Mouse (Mus musculus) stomach, postnatal 0 days (tissue): ENCODE measurements around the gene Cirbp. TPM values are rescaled to one million over a fixed set of nuclear protein-coding genes. Genes with fewer than 3 reads are reported as not detected.

Experiments used
- ATAC-seq: fragments of 200-750 bp; cut with Nextera tagmentation; 2 replicates; pipeline ENCODE4 v1.8.0; 2017; ENCODE audit not compliant: low FRiP score, low TSS enrichment
- DNase-seq: peaks from one replicate; pipeline ENCODE4 v3.0.0-alpha.2; 2016; ENCODE audit warnings: low spot score
- H3K27ac ChIP-seq: fragments of 300-500 bp; sonication (generic); replicated peaks from 2 replicates; pipeline ENCODE4 v1.5.1; 2014; ENCODE audit warnings: mild to moderate bottlenecking, control low read depth
- H3K27me3 ChIP-seq: fragments of 300-500 bp; sonication (generic); 2 replicates; pipeline ENCODE4 v1.6.1; 2014; ENCODE audit warnings: low read length; ENCODE audit not compliant: control insufficient read depth, insufficient read depth
- H3K36me3 ChIP-seq: fragments of 300-500 bp; sonication (generic); 2 replicates; pipeline ENCODE4 v1.6.1; 2014; ENCODE audit warnings: low read length, mixed read lengths; ENCODE audit not compliant: control insufficient read depth, insufficient read depth
- H3K4me1 ChIP-seq: fragments of 300-500 bp; sonication (generic); replicated peaks from 2 replicates; pipeline ENCODE4 v1.6.1; 2014; ENCODE audit warnings: antibody characterized with exemption; ENCODE audit not compliant: control insufficient read depth, insufficient read depth
- H3K4me2 ChIP-seq: fragments of 300-500 bp; sonication (generic); replicated peaks from 2 replicates; pipeline ENCODE4 v1.6.1; 2014; ENCODE audit warnings: low read depth, mild to moderate bottlenecking, control low read depth, moderate library complexity
- H3K4me3 ChIP-seq: fragments of 300-500 bp; sonication (generic); 2 replicates; pipeline ENCODE4 v1.5.1; 2014; ENCODE audit warnings: low read depth, low read length, control low read depth
- H3K9ac ChIP-seq: fragments of 300-500 bp; sonication (generic); 2 replicates; pipeline ENCODE4 v1.6.1; 2014; ENCODE audit warnings: mild to moderate bottlenecking, low read length, control low read depth, mixed read lengths
- H3K9me3 ChIP-seq: fragments of 300-500 bp; sonication (generic); 2 replicates; pipeline ENCODE4 v1.6.1; 2016; ENCODE audit warnings: low read length; ENCODE audit not compliant: control insufficient read depth
- CTCF ChIP-seq: IDR thresholded peaks from 2 replicates; pipeline ENCODE4 v1.5.1; 2016; ENCODE audit warnings: antibody characterized with exemption, low read depth, mild to moderate bottlenecking, moderate library complexity
- EP300 ChIP-seq: optimal IDR thresholded peaks from 2 replicates; pipeline ENCODE3; 2016; ENCODE audit warnings: antibody characterized with exemption
- WGBS: fragments of 180-500 bp; shearing (Covaris S2); extraction: QIAGEN DNeasy Blood & Tissue Kit; methylation state at CpG from one replicate; pipeline ENCODE4 v1.1.7; 2014; 5-methylcytosine and 5-hydroxymethylcytosine counted together
- polyA plus RNA-seq: library from polyadenylated mRNA; unstranded; fragments of >200 nt; fragmentation: Nextera tagmentation; extraction: Ambion mirVana; gene quantifications from 2 replicates; pipeline ENCODE4 v1.2.1, GENCODE M21; 2015

Gene Cirbp
- polyA plus RNA-seq, 1 experiment from 2014 or later: 237 TPM

DNA sequence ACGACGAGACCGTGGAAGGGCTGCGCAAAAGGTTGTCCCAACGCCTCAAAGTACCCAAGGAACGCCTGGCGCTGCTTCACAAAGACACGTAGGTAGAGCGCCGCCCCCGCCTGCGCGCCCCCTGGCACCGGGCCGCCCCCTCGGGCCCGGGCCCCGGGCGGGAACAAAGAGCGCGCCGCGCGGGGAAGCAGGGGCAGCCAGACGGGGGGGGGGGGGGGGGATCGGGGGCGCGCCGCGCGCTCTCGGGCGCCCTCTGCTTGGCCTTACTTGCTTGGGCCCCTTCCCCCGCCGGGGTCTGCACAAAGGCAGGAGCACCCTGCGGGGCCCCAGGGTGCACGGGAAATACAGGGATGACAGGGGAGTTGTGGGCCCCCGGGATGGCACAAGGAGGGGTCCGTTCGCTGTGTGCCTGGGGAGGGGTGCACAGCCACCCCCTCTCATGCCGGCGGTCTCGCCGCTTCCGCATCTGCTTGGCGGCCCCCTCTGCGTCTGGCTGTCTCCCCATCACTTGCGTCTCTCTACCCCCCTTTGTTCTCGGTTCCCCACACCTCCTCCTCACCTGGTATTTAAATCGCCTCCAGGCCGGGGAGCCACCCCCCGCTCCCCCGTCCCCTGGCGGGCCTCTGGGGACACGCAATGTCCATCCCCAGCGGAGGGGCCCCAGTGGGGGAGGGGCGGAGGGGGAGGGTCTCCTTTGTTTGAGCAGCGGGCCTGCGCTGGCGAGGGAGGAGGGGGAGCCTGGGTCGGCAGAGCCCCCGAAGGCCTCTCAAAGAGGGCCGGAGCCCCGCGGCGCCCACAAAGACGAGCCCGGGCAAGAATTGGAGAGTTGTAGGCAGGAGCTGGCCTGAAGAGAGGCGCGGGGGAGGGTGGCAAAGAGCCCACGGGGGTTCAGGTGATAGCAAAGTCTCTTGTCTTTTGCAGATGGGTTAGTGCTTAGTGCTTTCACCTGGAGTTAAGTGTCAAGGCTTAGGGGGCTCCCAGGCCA is 15.3 kb upstream of the Cirbp start:
- Histone ChIP-seq H3K36me3 (peaks cover 22% of the 10 kb centered on the region), H3K4me1 (peaks cover 24% of the 10 kb centered on the region), H3K9me3 (no peaks in the 10 kb centered on the region), H3K4me2 (peak overlapping the region; percentile 92), H3K27ac (peak overlapping the region; percentile 99), H3K9ac (peak overlapping the region; percentile 93), H3K4me3 (peak overlapping the region; percentile 93), H3K27me3 (no peaks in the 10 kb centered on the region)
- TF ChIP-seq CTCF (no peak), EP300 (no peak)
- 1% methylated on average over 46 of the region's 71 CpGs for WGBS
- peak; percentile 79 for DNase-seq
- no peak for ATAC-seq

- Histone ChIP-seq H3K27ac (peak overlapping the region; percentile 99), H3K9me3 (no peaks in the 10 kb centered on the region), H3K4me2 (peak overlapping the region; percentile 92), H3K9ac (peak overlapping the region; percentile 93), H3K4me3 (peak overlapping the region; percentile 93), H3K27me3 (no peaks in the 10 kb centered on the region), H3K4me1 (peaks cover 22% of the 10 kb centered on the region), H3K36me3 (peaks cover 29% of the 10 kb centered on the region)
- ATAC-seq: no peak
- peak; percentile 77 for DNase-seq
- TF ChIP-seq CTCF: no peak
- no peak for TF ChIP-seq EP300
- 2% methylated on average over 26 of the region's 26 CpGs for WGBS
Measured at GRCm38 (mm10) chr10:80151211-80152034, 14.4 kb upstream of the Cirbp start.

- 3% methylated on average over 15 of the region's 15 CpGs for WGBS
- H3K9ac ChIP-seq: peak overlapping the region; percentile 93
- 0 out of 2 replicates have a peak, but pooled peaks have one; percentile 0 for ATAC-seq
Measured at GRCm38 (mm10) chr10:80152071-80152872, 13.5 kb upstream of the Cirbp start.

DNA sequence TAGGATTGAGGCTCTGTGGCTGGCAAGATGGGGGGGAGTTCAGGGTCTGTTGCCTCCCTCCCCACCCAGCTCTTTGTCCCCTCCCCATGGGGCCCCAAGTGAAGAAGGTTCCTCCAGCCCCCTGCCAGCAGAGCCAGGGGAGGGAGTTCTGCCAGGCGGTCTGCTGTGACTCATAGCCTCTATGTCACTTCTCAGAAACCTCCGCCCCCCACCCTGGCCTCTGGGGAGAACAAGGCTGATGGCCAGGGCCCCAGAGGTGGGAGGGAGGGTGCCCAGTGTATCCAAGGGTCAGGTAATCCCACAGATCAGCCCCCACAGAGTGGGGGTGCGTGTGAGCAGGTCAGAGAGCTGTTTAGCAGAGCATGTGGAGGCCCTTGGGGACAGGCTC is 12.9 kb upstream of the Cirbp start:
- no peak for TF ChIP-seq CTCF
- no peak for ATAC-seq
- H3K27me3 ChIP-seq: no peaks in the 10 kb centered on the region
- peak overlapping the region; percentile 99 for H3K27ac ChIP-seq
- peak overlapping the region; percentile 92 for H3K4me2 ChIP-seq
- WGBS: 13% methylated on average over 3 of the region's 3 CpGs
- peaks cover 22% of the 10 kb centered on the region for H3K4me1 ChIP-seq
- H3K9me3 ChIP-seq: no peaks in the 10 kb centered on the region
- H3K36me3 ChIP-seq: peaks cover 36% of the 10 kb centered on the region
- peak overlapping the region; percentile 93 for H3K9ac ChIP-seq
- peak overlapping the region; percentile 93 for H3K4me3 ChIP-seq
- peak; percentile 80 for DNase-seq

More at GRCm38 (mm10) chr10:80152071-80152872, 13.5 kb upstream of the Cirbp start:
- peak overlapping the region; percentile 92 for H3K4me2 ChIP-seq
- H3K9me3 ChIP-seq: no peaks in the 10 kb centered on the region
- peak overlapping the region; percentile 93 for H3K4me3 ChIP-seq
- no peak for TF ChIP-seq EP300
- 0 out of 2 replicates have a peak, but pooled peaks have one; percentile 6 for TF ChIP-seq CTCF
- H3K36me3 ChIP-seq: peaks cover 35% of the 10 kb centered on the region
- H3K27ac ChIP-seq: peak overlapping the region; percentile 99
- DNase-seq: peak; percentile 76
- H3K27me3 ChIP-seq: no peaks in the 10 kb centered on the region
- H3K4me1 ChIP-seq: peaks cover 22% of the 10 kb centered on the region

DNA sequence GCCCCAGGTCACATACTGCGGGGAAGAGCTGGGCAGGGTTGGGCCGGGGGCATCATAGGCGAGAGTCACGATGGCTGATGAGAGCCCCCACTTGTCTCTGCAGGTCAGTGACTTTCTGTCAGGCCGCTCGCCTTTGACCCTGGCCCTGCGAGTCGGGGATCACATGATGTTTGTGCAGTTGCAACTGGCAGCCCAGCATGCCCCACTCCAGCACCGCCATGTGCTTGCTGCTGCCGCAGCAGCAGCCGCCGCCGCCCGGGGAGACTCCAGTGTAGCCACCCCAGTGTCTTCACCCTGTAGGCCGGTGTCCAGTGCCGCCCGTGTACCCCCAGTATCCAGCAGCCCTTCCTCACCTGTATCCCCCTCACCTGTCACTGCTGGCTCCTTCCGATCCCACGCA is 12.1 kb upstream of the Cirbp start:
- no peak for TF ChIP-seq EP300
- no peak for TF ChIP-seq CTCF
- Histone ChIP-seq H3K4me3 (no peak overlapping the region), H3K4me2 (peak overlapping the region; percentile 92), H3K27ac (peak overlapping the region; percentile 99), H3K9me3 (no peaks in the 10 kb centered on the region), H3K36me3 (peaks cover 36% of the 10 kb centered on the region), H3K4me1 (peaks cover 22% of the 10 kb centered on the region), H3K27me3 (no peaks in the 10 kb centered on the region), H3K9ac (peak overlapping the region; percentile 93; the same call in 1 of the 2 replicates)
- DNase-seq (no peak), ATAC-seq (no peak)
- WGBS: 68% methylated on average over 19 of the region's 19 CpGs
